Mouse (Mus musculus): ENCODE measurements around the gene Mkrn2. TPM values are rescaled to one million over a fixed set of nuclear protein-coding genes. Genes with fewer than 3 reads are reported as not detected.
"Not testable (repeated sequence)": the region's sequence is repeated elsewhere in the genome, so short reads cannot be mapped to it uniquely, and the experiment has no call there.

Mkrn2 gene
- total RNA-seq, 2 experiments from 2014 or later = 33.0 to 41.2 TPM

DNA sequence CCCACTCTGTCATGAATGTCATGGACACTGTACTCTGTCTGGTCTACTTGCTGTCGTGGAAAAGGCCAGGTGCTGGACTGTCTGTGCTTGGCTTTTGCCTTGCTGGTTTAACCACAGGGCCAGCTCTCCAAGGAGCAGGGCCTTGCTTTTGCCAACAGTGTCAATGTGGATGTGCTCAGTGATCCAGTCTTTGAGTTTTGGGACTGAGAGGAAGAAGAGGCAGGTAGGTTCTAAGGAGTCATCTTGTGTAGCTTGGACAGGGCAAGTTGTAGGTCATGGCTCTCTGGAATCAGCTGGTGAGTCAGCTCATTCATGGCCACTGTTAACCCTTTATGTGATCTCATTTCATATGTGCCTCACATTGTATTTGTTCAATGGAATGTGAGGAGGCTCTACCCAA lies 4.8 kb downstream of the Mkrn2 start:
- DNase-seq (ENCODE audit: low spot score in 2 of 2) = no peak

DNA sequence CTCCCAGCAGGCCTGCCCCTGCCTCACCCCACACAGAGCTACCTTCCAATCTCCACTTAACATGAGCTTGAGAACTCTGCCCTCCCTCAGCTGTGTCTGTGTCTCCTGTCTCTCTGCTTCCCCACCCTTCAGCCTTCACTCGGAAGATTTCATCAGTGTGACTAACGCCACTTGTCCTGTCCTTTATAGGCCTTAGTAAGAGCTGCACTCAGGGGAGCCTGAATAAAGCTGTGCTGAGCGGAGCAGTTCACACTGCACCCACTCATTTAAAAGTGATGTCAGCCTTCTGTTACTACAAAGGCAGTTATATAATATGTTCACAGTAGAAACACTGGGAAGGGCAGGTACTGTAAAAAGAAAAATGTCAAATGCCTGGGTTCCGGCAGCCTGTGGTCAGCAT lies 5.7 kb downstream of the Mkrn2 start:
- peak; percentile 33 to 81 for DNase-seq (ENCODE audit: low spot score in 2 of 2)

DNA sequence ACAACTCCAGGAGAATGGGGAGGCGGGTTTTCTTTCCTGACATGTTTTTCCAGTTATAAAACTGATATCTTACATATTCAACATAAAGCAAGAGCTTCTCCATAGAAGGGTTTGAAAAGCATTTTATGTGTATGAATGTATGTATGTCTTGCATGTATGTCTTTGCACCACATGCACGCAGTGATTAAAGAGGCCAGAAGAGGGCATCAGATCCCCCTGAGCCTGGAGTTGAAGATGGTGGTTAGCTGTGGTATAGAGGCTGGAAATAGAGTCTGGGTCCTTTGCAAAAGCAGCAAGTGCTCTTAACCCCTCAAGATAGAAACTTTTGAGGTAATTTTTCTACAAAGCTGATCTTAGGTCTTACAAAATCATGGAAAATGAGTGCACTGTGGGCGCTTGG lies 7.4 kb downstream of the Mkrn2 start:
- no peak for DNase-seq (ENCODE audit: low spot score in 2 of 2)

DNA sequence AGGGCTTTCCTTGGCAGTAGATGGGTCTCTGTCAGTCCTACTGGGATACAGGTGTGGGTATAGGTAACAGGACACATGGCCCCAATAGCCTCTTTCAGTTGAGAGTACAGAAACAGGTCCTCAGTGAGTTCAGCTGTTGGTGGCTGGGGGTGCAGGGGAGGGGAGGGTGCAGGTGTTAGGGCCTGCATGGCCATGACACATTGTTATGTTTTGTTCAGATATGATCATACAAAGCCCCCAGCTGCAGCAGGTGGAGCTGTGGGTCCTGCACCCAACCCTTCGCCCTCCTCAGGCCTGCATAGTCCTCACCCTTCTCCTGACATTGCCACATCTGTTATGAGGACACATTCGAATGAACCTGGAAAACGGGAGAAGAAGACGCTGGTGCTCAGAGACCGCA lies 8.6 kb downstream of the Mkrn2 start:
- DNase-seq (ENCODE audit: low spot score in 2 of 2) = no peak

DNA sequence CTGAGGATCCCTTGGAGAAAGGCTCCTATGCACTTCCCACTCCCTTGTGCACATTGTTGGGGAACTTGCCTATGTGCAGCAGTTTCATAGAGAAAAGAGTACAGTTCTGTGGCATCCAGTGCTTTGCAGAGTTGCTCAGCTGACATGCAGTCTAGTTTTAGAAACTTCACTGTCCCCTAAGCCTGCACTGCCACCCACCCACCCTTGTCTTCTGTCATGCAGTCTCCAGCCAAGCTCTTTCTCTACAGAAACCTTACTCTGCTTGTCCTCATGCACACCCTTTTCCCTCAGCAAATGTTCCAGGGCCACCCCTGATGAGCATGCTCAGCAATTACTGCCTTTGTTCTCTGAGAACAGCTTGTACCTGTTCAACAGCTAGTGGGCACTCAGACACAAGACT lies 12.1 kb downstream of the Mkrn2 start:
- DNase-seq (ENCODE audit: low spot score in 2 of 2) = no peak

DNA sequence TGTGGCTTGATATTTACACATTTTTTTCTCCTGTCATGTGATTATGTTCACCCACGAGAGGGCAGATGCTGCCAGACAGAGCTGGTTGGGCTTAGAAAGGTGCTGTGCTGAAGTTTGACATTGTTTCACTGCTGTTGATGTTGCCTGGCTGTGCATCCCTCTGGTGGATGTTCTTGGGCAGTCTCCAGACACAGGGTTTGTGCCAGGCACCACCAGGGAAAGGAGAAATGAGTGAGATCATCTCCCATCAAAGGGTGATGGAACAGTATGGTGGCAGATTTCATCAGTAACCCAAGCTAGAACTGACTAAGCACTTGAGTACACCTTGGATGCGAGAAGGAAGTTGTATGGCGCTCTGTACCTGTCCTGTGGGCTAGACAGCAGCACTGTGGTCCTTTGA lies 14.3 kb downstream of the Mkrn2 start:
- no peak for DNase-seq (ENCODE audit: low spot score in 2 of 2)

DNA sequence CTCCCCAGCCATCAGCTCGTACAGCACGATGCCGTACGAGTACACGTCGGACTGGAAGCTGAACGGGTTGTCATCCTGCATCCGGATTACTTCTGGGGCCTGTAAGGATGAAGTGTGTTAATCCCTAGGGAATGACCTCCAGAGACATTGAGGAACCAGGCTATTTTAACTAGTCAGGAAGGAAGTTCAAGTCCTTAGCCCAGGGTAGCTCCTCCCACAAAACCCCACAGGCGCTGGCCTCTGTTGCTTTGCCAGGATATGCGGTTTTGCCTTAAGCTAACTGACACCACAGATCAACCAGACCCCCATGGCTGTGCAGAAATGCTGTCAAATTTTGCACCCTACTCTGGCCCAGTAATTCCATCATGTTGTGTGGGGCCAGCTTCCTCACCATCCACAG lies 18.1 kb downstream of the Mkrn2 start:
- DNase-seq (ENCODE audit: low spot score in 2 of 2) = no peak

DNA sequence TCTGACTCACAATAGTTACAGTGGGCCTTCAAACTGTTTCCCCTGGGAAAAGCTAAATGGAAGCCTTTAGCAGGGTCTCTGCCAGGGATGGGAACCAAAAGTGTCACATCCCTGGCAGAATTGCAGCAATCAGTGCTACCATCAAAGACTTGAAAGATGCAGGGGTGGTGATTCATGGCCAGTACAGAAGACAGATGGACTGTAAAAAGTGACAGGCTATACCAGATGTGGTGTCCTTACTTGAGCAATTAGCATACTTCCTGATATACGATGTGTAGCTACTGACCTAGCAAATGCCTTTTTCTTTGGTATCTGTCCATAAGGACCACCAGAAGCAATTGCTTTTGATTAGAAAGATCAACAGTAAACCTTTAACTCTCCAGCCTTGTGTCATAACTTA lies 19.2 kb downstream of the Mkrn2 start:
- no peak for DNase-seq (ENCODE audit: low spot score in 2 of 2)

DNA sequence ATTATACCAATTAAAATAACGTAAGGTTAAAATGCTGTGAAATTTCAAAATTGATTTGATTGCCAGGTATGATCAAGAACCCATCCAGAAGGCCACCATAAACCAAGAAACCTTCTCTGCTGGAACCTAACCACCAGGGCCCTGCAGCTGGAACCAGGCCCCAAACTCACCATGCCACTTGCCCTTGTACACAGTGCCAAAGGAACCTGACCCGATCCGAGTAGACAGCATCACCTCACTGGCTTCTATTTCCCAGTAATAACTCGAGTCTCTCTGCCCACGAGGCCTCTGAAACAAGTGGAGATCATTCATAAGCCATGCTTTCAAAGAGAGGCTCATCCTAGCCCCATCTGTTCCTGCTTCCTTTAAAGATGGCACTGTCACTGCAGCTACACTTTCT lies 24.4 kb downstream of the Mkrn2 start:
- no peak for DNase-seq (ENCODE audit: low spot score in 2 of 2)

DNA sequence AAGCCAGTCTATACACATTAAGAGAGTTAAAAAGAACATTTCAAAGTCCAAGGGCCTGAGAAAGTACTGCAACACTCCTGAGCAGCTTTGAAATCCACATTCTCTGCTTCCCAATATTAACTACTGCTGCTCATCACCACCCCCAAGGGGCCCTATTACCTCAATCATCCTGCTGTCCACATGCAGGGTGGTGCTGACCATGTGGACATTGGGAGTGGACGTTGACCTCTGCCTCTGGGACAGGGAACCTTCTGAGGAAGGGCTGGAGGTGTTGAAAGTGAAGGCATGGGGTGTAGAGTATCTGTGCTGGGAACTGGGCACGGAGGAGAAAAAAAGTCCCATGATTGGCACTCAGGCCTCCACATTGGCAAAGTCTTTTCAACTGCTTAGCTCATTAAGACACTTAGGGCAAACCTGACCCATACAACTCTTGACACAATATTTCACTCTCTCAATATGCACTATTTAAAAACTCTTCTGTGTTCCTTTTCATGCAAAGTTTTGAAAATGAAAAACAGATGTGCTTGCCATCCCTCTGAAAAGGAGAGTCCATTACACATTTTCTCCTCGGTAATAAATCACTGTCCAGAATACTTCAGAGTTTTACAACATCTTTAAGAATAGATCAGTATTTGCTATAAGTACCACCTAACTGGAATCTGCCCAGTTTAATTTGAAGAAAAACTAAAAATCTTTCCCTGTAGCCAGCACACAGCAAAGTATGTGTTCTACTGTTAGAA lies 29.5 kb downstream of the Mkrn2 start:
- DNase-seq (ENCODE audit: low spot score in 2 of 2) = no peak

DNA sequence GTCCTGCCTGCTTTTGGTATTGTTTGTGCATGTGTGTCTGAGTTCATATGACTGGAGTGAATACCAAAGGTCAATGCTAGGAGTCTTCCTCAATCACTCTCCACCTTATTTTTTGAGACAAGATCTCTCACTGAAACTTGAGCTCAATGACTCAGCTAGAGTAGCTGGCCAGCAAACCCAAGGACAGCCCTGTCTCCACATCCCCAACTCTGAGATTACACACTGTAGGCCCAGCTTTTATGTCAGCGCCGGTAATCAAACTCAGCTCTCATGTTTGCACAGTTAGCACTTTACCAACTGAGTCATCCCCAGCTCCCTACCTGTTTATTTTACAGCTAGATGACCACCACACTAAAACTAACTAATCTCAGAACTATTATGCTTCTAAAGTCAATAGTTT lies 32.3 kb downstream of the Mkrn2 start:
- no peak for DNase-seq (ENCODE audit: low spot score in 2 of 2)

DNA sequence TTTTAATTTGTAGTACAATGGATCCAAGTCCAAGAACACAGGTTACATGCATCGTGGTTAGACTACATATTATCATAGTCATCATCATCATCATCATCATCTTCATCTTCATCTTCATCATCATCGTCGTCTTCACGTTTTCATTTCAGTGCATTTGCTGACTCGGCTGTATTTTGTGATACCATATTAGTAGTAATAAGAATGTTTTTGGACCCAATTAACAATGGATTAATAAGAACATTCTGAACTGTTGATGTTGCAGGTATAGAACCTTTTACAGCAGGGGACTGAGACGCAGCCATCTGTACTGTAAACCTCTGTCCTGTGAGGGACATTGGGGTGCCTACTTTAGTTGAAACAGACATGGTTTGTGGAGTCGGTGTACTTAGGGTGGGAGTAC lies 36.5 kb downstream of the Mkrn2 start:
- not testable (repeated sequence) for DNase-seq (ENCODE audit: low spot score in 2 of 2)

DNA sequence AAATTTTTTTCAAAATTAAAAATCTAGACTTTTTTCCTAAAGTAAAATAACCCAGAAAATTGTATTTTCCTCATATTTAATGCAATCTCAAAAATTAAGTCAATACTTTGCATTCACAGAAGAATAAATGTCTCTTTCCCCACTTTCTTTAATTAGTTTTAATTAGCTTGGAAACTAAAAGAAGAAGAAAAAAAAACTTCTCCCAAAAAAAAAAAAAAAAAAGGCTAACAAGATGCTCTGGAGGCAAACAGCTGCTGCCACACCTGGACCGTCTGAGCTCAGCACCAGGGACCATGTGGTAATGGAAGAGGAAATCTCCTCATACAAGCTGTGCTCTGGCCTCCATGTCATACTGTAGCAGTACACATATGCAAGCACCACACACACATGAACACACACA lies 41.6 kb downstream of the Mkrn2 start:
- DNase-seq (ENCODE audit: low spot score in 2 of 2) = no peak

DNA sequence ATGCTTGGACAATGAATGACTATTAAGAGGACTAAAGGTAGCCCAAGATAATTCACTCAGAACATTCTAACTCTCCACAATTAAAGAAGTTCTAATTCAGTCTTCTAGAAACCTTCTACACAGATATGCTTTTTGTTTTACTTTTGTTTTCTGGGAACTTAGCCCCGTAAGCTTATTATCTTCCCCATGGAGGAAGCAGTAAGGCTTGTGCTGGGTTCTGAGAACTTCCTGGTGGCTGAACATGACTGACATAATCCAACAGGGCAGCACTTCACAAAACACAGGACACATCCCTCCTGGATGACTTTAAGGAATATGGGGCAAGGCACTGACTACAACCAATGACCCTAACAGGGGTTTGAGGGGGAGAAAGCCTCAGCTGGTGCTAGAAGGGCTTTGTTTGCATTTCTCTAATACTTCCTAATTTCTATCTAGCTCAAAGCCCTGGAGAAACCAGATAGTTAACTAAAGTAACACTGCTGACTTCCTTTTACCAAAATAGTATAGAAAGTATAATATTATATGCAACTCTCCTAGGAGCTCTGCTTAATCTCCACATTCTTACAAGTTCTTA lies 48.2 kb downstream of the Mkrn2 start:
- DNase-seq (ENCODE audit: low spot score in 2 of 2) = no peak

DNA sequence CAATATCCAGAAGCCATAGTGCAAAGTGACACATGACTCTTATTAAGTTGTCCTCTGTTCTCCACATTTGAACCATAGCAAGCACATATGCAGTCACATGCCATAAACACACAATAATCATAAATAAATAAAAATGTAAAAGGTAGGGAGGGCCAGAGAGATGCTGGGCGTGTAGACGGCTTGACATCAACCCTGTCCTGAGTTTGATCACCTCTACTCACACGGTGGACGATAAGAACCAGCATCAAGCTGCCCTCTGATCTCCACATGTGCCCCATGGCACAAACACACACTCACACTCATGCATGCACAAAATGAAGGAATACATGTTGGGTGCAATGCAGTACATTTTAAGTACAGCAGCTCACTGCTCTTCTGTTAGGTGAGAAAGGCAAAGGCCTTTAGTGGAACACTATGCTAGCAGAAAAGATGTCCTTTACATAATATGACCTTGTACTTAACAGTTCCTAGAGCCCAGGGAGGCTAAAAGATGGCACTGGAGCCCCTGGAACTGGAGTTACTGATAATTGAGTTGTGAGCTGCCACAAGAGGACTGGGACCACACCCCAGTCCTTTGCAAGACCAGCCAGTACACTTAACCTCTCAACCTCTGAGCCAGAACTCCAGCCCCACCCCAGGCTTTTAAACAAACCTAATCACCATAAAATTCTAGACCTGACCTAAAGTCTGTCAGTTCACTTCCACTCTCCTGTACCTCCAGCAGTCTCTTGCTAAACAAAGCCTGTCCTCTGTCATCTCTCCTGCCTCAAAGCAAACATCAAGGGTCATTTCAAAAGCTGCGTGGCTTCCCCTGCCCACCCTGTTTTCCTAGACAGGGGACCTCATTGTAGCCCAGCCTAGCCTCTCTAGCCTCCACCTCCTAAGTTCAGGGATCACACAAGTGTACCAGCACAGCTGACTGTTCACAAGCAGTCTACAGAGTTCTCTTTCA lies 49.0 kb downstream of the Mkrn2 start:
- DNase-seq (ENCODE audit: low spot score in 2 of 2) = no peak

DNA sequence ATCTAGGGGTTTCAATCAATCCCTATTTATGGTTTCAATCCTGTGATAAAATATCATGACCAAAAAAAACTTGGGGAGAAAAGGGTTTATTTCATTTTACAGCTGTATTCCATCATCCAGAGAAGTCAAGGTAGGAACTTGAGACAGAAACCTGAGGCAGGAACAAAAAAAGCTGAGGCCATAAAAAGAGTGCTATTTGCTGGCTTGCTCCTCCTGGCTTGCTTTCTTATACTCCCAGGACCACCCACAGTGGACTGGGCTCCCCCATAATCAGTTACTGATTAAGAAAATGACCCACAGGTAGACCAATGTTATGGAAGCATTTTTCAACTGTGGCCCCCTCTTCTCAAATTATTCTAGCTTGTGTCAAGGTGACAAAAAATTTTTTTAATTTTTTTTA lies 50.0 kb downstream of the Mkrn2 start:
- DNase-seq (ENCODE audit: low spot score in 2 of 2) = no peak

DNA sequence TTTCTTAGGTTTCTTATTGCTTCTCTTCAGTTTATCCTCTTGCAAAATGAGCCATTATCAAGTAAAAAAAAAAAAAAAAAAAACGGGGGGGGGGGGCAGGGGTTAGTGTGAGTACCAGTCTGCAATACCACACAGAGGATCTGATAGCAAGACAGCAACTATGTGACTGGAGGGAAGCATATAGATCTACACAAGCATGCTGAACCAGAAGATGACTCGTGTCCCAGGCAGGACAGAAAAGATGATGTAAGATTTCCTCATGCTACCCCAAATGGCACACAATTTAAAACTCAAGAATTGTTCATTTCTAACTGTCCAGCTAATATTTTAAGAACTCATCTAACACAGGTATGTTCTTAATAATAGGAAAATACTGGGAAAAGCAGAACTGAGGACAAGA lies 52.2 kb downstream of the Mkrn2 start:
- no peak for DNase-seq (ENCODE audit: low spot score in 2 of 2)

DNA sequence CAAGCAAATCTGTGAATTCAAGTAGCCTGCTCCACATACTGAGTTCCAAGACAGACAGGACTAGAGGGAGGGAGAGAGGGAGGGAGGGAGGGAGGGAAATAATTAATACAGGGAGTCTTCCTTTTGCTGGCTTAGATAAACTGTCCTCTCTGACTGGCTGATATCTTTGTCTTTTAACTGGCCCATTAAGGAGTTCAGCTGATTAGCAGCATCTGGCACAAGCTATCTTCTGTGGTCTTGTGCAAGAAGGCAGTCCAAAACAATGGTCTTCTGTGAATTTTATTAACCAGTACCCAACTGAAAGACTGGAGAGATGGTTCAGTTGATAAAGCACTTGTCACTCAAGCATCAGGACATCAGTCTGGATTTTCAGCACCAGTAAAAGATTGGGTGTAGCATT lies 57.1 kb downstream of the Mkrn2 start:
- no peak for DNase-seq (ENCODE audit: low spot score in 2 of 2)

DNA sequence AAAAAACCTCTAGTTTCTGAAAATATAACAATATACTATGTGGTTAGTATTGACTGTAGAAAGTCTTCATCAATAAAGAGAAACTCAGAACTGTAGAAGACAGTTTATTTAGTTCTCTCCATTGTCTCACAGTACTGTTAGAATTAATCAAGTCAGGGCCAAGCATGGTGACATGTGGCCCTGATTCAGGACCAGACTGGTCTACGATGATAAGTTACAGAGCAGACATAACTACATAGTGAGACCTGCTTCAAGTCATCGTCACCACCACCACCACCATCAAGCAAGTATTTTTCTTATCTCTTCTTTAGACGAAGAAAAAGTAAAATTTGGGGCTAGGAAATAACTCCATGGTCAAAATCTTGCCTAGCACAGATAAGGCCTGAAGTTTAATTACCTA lies 62.6 kb downstream of the Mkrn2 start:
- DNase-seq (ENCODE audit: low spot score in 2 of 2) = no peak

DNA sequence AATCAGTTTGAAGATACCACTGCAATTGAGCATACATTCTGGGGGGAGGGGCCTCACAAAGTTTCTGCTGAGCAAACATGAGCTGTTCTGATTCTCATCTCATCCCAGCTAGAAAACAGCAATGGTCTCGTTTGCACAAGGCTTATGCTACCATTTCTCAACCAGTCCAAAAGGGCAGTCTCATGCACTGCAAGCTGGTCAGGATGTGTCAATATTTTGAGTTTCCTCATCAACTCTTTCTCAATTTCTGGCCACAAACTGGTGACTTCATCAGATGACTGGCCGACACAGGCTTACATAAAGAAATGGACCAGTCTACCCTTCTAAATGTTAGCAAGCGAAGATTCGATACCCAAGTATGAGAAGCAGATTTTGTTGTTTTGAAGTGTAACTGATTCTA lies 64.9 kb downstream of the Mkrn2 start:
- no peak for DNase-seq (ENCODE audit: low spot score in 2 of 2)

Measured in layer of hippocampus, adult 18-20 months (tissue).